Mouse (Mus musculus) hindbrain, embryonic 10.5 days (tissue): ENCODE measurements at regions not wholly inside any gene's neighbourhood (a gene's known extent, or its start where the extent isn't known, plus 50 kb on each side); places are given as distances from the start of the nearest gene placed in this dataset.

Source experiments
- DNase-seq: peaks from one replicate; pipeline ENCODE4 v3.0.0-alpha.2; 2017; ENCODE audit warnings: low spot score
- H3K27ac ChIP-seq: fragments of 300-500 bp; sonication (generic); 2 replicates; pipeline ENCODE4 v1.5.1; 2016; ENCODE audit warnings: mild to moderate bottlenecking, moderate library complexity
- H3K27me3 ChIP-seq: fragments of 300-500 bp; sonication (generic); 2 replicates; pipeline ENCODE4 v1.6.1; 2016; ENCODE audit warnings: mild to moderate bottlenecking; ENCODE audit not compliant: poor library complexity, insufficient read depth, severe bottlenecking
- H3K36me3 ChIP-seq: fragments of 300-500 bp; sonication (generic); 2 replicates; pipeline ENCODE4 v1.6.1; 2016; ENCODE audit warnings: mild to moderate bottlenecking, moderate library complexity
- H3K4me1 ChIP-seq: fragments of 300-500 bp; sonication (generic); replicated peaks from 2 replicates; pipeline ENCODE4 v1.6.1; 2016; ENCODE audit warnings: mild to moderate bottlenecking
- H3K4me3 ChIP-seq: fragments of 300-500 bp; sonication (generic); 2 replicates; pipeline ENCODE4 v1.5.1; 2016; ENCODE audit warnings: mild to moderate bottlenecking, moderate library complexity
- H3K9me3 ChIP-seq: fragments of 300-500 bp; sonication (generic); 2 replicates; pipeline ENCODE4 v1.6.1; 2016; ENCODE audit warnings: mild to moderate bottlenecking, moderate library complexity
- WGBS: fragments of 180-500 bp; shearing (Covaris S2); methylation state at CpG from one replicate; pipeline ENCODE4 v1.1.7; 2016; 5-methylcytosine and 5-hydroxymethylcytosine counted together

DNA sequence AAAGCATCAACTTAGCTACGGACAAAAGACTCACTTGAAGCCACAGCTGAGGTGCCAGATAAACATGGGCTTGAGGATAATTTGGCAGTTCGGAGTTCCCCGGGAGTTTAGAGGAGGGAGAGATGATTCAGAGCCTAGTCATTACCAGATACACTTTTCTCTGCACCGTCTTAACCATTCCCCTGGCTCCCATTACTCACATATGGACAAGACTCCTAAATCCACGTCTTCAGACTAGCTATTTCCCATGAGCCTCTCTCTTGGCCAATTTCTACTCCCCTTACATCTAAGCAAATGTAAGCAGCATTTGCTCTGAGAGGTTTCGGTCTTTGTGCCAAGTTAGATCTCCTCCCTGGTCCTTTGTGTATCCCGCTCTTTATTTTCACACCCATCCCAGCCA lies 100.4 kb upstream of the Olfm4 start:
- Histone ChIP-seq H3K9me3 (no peaks in the 10 kb centered on the region), H3K27me3 (peaks cover 55% of the 10 kb centered on the region), H3K4me3 (no peak overlapping the region), H3K36me3 (no peaks in the 10 kb centered on the region), H3K27ac (no peak overlapping the region), H3K4me1 (peaks cover 50% of the 10 kb centered on the region)
- 86% methylated on average over 7 of the region's 7 CpGs for WGBS
- DNase-seq: no peak

- no peaks in the 10 kb centered on the region for H3K9me3 ChIP-seq
- no peak overlapping the region for H3K4me3 ChIP-seq
- H3K27ac ChIP-seq: peak overlapping the region; percentile 59; the same call in 1 of the 2 replicates
- WGBS: 42% methylated on average over 9 of the region's 9 CpGs
- H3K27me3 ChIP-seq: peaks cover 63% of the 10 kb centered on the region
- peak; percentile 46 for DNase-seq
- no peaks in the 10 kb centered on the region for H3K36me3 ChIP-seq
- H3K4me1 ChIP-seq: peaks cover 61% of the 10 kb centered on the region
Measured at GRCm38 (mm10) chr14:79881726-79882125, 102.2 kb upstream of the Olfm4 start.

- H3K27ac ChIP-seq: no peak overlapping the region
Measured at GRCm38 (mm10) chr14:79880065-79880755, 103.7 kb upstream of the Olfm4 start.

DNA sequence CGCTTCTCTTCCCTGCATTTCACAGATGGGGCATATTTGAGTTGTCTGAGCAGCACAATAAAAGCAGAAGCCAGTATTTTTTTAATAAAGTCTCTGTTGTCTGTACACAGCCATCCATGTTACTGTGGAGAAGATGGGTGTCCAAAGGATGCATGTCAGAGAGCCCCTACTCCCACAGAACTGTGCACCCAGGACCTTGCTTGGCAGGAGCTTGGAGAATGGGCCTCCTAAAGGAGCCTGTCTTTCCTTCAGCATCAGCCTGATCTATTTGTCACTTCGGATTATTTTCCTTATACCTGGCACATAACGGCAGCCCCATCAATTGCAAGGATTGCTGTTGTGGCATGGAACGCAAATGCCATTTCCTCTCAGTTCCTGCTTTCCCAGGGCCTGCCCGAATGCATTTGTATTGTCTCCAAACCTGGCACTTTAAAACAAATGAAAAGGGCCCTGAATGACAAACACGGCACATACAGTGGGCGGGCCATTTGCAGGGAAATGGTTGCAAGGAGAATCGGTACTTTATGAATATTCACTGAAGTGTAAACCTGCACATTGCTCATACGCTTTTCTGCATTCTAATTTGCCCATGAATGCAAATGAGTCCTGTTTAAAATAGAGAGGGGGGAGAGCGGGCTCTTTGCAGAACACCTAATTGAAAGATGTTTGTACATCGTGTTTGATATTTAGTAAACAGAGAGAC lies 104.4 kb upstream of the Olfm4 start:
- Histone ChIP-seq H3K9me3 (no peaks in the 10 kb centered on the region), H3K4me3 (no peak overlapping the region), H3K36me3 (no peaks in the 10 kb centered on the region), H3K27ac (peak overlapping the region; percentile 69), H3K4me1 (peaks cover 61% of the 10 kb centered on the region), H3K27me3 (peaks cover 59% of the 10 kb centered on the region)
- peak; percentile 8 for DNase-seq
- WGBS: 55% methylated on average over 11 of the region's 11 CpGs

More at GRCm38 (mm10) chr14:79880065-79880755, 103.7 kb upstream of the Olfm4 start:
- peaks cover 62% of the 10 kb centered on the region for H3K27me3 ChIP-seq
- peaks cover 61% of the 10 kb centered on the region for H3K4me1 ChIP-seq
- DNase-seq: no peak
- WGBS: 46% methylated on average over 5 of the region's 5 CpGs
- no peak overlapping the region for H3K4me3 ChIP-seq
- no peaks in the 10 kb centered on the region for H3K36me3 ChIP-seq
- H3K9me3 ChIP-seq: no peaks in the 10 kb centered on the region

- DNase-seq: peak; percentile 40
- H3K4me1 ChIP-seq: peaks cover 66% of the 10 kb centered on the region
- WGBS: 68% methylated on average over 17 of the region's 17 CpGs
Measured at GRCm38 (mm10) chr14:79878285-79879019, 105.4 kb upstream of the Olfm4 start.

GRCm38 (mm10) chr14:79873062-79873461 lies 102.0 kb upstream of the Pcdh8 start:
- no peaks in the 10 kb centered on the region for H3K36me3 ChIP-seq
- DNase-seq: peak; percentile 33
- H3K4me3 ChIP-seq: no peak overlapping the region
- H3K27ac ChIP-seq: peak overlapping the region; percentile 31; the same call in 1 of the 2 replicates
- H3K27me3 ChIP-seq: peaks cover 29% of the 10 kb centered on the region
- H3K9me3 ChIP-seq: no peaks in the 10 kb centered on the region
- 51% methylated on average over 13 of the region's 13 CpGs for WGBS
- H3K4me1 ChIP-seq: peaks cover 25% of the 10 kb centered on the region

More at GRCm38 (mm10) chr14:79878285-79879019, 105.4 kb upstream of the Olfm4 start:
- H3K27ac ChIP-seq: peak overlapping the region; percentile 69
- H3K36me3 ChIP-seq: no peaks in the 10 kb centered on the region
- peaks cover 49% of the 10 kb centered on the region for H3K27me3 ChIP-seq
- H3K4me3 ChIP-seq: no peak overlapping the region
- H3K9me3 ChIP-seq: no peaks in the 10 kb centered on the region

DNA sequence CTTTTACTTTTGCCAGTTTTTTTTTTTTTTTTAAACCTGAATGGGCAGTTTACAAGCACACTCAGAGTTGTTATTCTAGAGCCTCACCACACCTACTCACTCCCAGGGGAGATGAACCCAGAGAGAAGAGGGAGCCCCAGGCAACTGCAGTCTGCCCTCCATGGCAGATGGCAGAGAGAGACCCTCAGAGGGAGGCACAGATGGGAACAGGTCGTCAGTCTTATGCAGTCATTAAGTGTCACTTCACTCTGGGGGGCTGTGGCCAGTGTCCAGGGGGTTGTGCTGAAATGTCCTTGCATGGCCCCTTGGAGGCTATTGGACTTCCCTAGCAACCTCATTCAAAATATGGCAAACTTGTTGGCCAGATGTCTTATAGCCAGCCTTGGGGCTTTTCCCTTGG lies 101.3 kb upstream of the Pcdh8 start:
- Histone ChIP-seq H3K4me1 (peaks cover 18% of the 10 kb centered on the region), H3K36me3 (no peaks in the 10 kb centered on the region), H3K27me3 (peaks cover 23% of the 10 kb centered on the region), H3K4me3 (no peak overlapping the region), H3K27ac (no peak overlapping the region), H3K9me3 (no peaks in the 10 kb centered on the region)
- 22% methylated on average over 1 of the region's 1 CpGs for WGBS
- no peak for DNase-seq

DNA sequence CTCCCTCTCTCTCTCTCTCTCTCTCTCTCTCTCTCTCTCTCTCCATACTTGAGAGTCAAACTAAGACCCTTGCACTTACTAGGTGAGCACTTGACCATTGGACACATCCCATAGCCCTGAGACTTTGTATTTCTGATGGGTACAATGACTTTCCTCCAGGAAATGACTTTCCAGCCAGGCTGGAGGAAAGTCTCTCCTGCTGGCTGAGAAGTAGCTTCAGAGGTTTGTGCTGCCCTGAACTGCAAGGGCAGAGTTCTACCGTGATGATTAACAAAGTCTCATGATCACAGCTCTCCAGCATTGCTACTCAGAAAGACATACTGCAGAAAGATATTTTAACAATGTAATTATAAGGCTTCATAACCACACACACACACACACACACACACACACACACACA lies 98.2 kb upstream of the Pcdh8 start:
- Histone ChIP-seq H3K4me1 (peaks cover 18% of the 10 kb centered on the region), H3K9me3 (no peaks in the 10 kb centered on the region), H3K27me3 (0 out of 2 replicates have a peak, but pooled peaks cover 3% of the 10 kb centered on the region), H3K27ac (no peak overlapping the region), H3K4me3 (no peak overlapping the region), H3K36me3 (no peaks in the 10 kb centered on the region)
- no peak for DNase-seq
- 73% methylated on average over 1 of the region's 1 CpGs for WGBS

DNA sequence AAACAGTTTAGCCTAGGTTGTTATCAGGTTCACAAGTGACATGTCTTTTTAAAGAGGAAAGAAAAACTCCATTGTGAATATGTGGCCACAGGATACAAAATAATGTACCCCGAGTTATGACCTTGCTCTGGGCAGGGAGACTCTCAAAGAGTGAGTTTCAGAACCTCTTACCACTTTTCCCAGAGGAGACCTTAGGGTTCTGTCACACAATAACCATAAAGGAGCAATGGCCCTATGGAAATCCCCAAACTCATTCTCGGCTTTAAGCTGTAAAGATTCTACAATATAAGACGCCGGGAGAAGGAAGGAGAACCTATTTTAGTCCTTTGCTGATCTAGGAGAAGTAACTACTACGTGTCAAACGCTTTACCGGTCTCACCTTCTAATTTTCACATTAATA lies 85.1 kb upstream of the Pcdh8 start:
- Histone ChIP-seq H3K9me3 (no peaks in the 10 kb centered on the region), H3K4me1 (peaks cover 7% of the 10 kb centered on the region), H3K36me3 (no peaks in the 10 kb centered on the region), H3K27ac (no peak overlapping the region), H3K4me3 (no peak overlapping the region), H3K27me3 (no peaks in the 10 kb centered on the region)
- 92% methylated on average over 7 of the region's 7 CpGs for WGBS
- no peak for DNase-seq

GRCm38 (mm10) chr14:79854216-79854615 lies 83.1 kb upstream of the Pcdh8 start:
- no peak overlapping the region for H3K4me3 ChIP-seq
- H3K9me3 ChIP-seq: no peaks in the 10 kb centered on the region
- no peak overlapping the region for H3K27ac ChIP-seq
- 87% methylated on average over 5 of the region's 5 CpGs for WGBS
- no peaks in the 10 kb centered on the region for H3K36me3 ChIP-seq
- H3K4me1 ChIP-seq: peaks cover 19% of the 10 kb centered on the region
- no peaks in the 10 kb centered on the region for H3K27me3 ChIP-seq
- DNase-seq: no peak

DNA sequence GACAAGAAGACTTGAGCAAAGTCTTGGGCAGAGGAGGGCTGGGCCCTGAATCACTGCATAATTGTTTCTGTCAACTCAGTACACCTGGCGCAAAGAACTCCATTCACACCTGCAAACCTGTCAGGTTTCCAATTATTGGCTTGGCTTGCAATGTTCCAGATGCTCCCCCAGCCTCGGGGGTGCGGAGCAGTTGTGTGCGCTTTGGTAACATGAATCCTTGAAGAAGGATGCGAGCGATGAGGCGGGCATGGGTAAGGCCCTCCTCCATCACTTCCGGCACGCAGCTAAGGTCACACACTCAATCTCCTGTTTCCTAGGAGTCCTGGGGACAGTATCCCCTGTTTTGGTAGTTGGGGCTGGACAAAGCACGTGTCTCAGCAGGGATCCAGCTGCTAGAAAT lies 81.6 kb upstream of the Pcdh8 start:
- H3K36me3 ChIP-seq: no peaks in the 10 kb centered on the region
- no peaks in the 10 kb centered on the region for H3K27me3 ChIP-seq
- H3K9me3 ChIP-seq: no peaks in the 10 kb centered on the region
- H3K4me1 ChIP-seq: peaks cover 19% of the 10 kb centered on the region
- WGBS: 71% methylated on average over 10 of the region's 10 CpGs
- DNase-seq: no peak
- no peak overlapping the region for H3K4me3 ChIP-seq
- H3K27ac ChIP-seq: no peak overlapping the region

GRCm38 (mm10) chr14:79851795-79852194 lies 80.7 kb upstream of the Pcdh8 start:
- 83% methylated on average over 7 of the region's 7 CpGs for WGBS
- Histone ChIP-seq H3K27me3 (no peaks in the 10 kb centered on the region), H3K27ac (no peak overlapping the region)

DNA sequence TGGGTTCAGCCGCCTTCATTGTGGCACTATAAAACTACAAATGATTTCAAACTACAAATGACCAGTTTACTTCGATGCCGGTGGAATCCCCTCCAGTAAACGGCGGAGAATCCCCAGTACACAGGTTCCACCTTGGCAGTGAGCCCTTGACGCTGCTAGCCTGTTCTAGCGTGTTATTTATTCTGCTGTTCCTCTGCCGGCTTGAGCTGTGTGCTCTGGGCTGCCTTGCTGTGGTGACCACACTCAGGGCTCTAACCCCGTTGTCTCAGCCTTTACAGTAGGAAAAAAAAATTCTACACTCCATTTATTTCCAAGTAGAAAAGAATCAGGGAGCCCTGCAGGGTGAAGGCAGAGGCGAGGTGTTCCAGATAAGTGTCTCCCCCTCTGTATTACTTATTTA lies 80.1 kb upstream of the Pcdh8 start:
- H3K27me3 ChIP-seq: no peaks in the 10 kb centered on the region
- H3K4me3 ChIP-seq: no peak overlapping the region
- no peak overlapping the region for H3K27ac ChIP-seq
- H3K9me3 ChIP-seq: no peaks in the 10 kb centered on the region
- DNase-seq: no peak
- WGBS: 83% methylated on average over 10 of the region's 10 CpGs
- no peaks in the 10 kb centered on the region for H3K36me3 ChIP-seq
- peaks cover 19% of the 10 kb centered on the region for H3K4me1 ChIP-seq

More at GRCm38 (mm10) chr14:79851795-79852194, 80.7 kb upstream of the Pcdh8 start:
- DNase-seq: no peak
- Histone ChIP-seq H3K36me3 (no peaks in the 10 kb centered on the region), H3K9me3 (no peaks in the 10 kb centered on the region), H3K4me1 (peaks cover 19% of the 10 kb centered on the region), H3K4me3 (no peak overlapping the region)
